Mouse (Mus musculus): ENCODE measurements around the gene Eepd1.

- TF ChIP-seq CTCF (IDR thresholded peaks at IDR 0.05; ENCODE audit: low read depth, low read length): no peak
- no peak for TF ChIP-seq GATA1 (IDR thresholded peaks at IDR 0.05; ENCODE audit: borderline replicate concordance, low read length)
- TF ChIP-seq GATA2 (IDR thresholded peaks at IDR 0.05; ENCODE audit: borderline replicate concordance, low read depth, low read length): no peak
- no peak for TF ChIP-seq POLR2AphosphoS5 (IDR thresholded peaks at IDR 0.05; ENCODE audit: insufficient replicate concordance, low read depth, low read length)
- TF ChIP-seq TAL1 (conservative IDR thresholded peaks at IDR 0.05; ENCODE audit: low read depth, low read length): no peak
Measured at GRCm38 (mm10) chr9:25573753-25574152, 92.4 kb downstream of the Eepd1 start.
